Mouse (Mus musculus): Measurements from ENCODE around the gene Sdhaf1. TPM values are rescaled to one million over a fixed set of nuclear protein-coding genes. Genes with fewer than 3 reads are reported as not detected.
A peak's percentile ranks its signal among the peaks of the same experiment; 100 is the strongest.

The Sdhaf1 gene
- polyA plus RNA-seq, 1 experiment, result 10.1 TPM

DNA sequence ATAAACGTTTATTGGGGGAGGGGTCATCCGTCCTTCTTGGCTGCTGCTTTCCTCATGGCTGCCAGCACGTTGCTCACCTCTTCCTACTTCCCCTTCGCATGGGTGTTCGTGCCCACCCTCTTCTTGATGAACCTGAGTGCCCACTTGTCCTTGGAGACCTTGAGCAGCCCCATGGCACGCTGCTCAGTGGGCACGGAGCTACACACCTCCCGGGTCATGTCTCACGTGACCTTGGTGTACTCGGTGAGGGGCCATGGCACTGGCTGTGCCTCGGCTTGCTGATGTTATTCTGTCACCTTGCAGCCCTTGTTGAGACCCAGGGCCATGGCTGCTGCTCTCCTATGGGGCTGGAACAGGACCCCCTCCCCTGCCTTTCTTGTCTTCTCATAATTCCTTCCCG, 13.6 kb downstream of the Sdhaf1 start:
- H3K27ac ChIP-seq (ENCODE audit: control insufficient read depth, insufficient read depth, low read depth, low read length, poor library complexity), result no peak overlapping the region
- TF ChIP-seq POLR2A (IDR thresholded peaks at IDR 0.05; ENCODE audit: borderline replicate concordance, control insufficient read depth, low read depth, low read length) (no peak), CTCF (IDR thresholded peaks at IDR 0.05; ENCODE audit: control insufficient read depth, insufficient read depth, low read length) (no peak)
- whole genome bisulfite sequencing, result 77% methylated on average over 12 of the region's 12 CpGs

GRCm38 (mm10) chr7:30309395-30310129, 14.1 kb downstream of the Sdhaf1 start:
- Histone ChIP-seq H3K4me3 (replicated peaks; ENCODE audit: control insufficient read depth, low read depth, low read length) (no peak overlapping the region), H3K27ac (ENCODE audit: control insufficient read depth, insufficient read depth, low read depth, low read length, poor library complexity) (no peak overlapping the region), H3K4me1 (ENCODE audit: control insufficient read depth, insufficient read depth, low read length) (no peaks in the 10 kb centered on the region; the same call in 1 of the 2 replicates)
- WGBS, result 57% methylated on average over 15 of the region's 15 CpGs
- TF ChIP-seq POLR2A (IDR thresholded peaks at IDR 0.05; ENCODE audit: borderline replicate concordance, control insufficient read depth, low read depth, low read length), result no peak
- no peak for TF ChIP-seq CTCF (IDR thresholded peaks at IDR 0.05; ENCODE audit: control insufficient read depth, insufficient read depth, low read length)

More for the DNA sequence above, 13.6 kb downstream of the Sdhaf1 start:
- Histone ChIP-seq H3K4me3 (replicated peaks; ENCODE audit: control insufficient read depth, low read depth, low read length) (no peak overlapping the region), H3K4me1 (ENCODE audit: control insufficient read depth, insufficient read depth, low read length) (no peaks in the 10 kb centered on the region; the same call in 1 of the 2 replicates)

GRCm38 (mm10) chr7:30308076-30309005, 15.4 kb downstream of the Sdhaf1 start, which contains the start of gene Alkbh6:
Alkbh6 (plus strand) TSS chr7:30308717.
- no peak within 1 kb of the TSS for H3K27ac ChIP-seq (ENCODE audit: control insufficient read depth, insufficient read depth, low read depth, low read length, poor library complexity)
- TF ChIP-seq POLR2A (IDR thresholded peaks at IDR 0.05; ENCODE audit: borderline replicate concordance, control insufficient read depth, low read depth, low read length) (peak; percentile 63), CTCF (IDR thresholded peaks at IDR 0.05; ENCODE audit: control insufficient read depth, insufficient read depth, low read length) (0 out of 2 replicates have a peak, but pooled peaks have one; percentile 1)
- no peaks in the 10 kb centered on the region; the same call in 1 of the 2 replicates for H3K4me1 ChIP-seq (ENCODE audit: control insufficient read depth, insufficient read depth, low read length)
- WGBS, result 6% methylated on average over 27 of the region's 27 CpGs
- H3K4me3 ChIP-seq (replicated peaks; ENCODE audit: control insufficient read depth, low read depth, low read length), result peak within 1 kb of the TSS; percentile 68

GRCm38 (mm10) chr7:30306083-30306779, 17.5 kb downstream of the Sdhaf1 start:
- H3K4me3 ChIP-seq (replicated peaks; ENCODE audit: control insufficient read depth, low read depth, low read length), result no peak overlapping the region
- no peak overlapping the region for H3K27ac ChIP-seq (ENCODE audit: control insufficient read depth, insufficient read depth, low read depth, low read length, poor library complexity)
- WGBS, result 85% methylated on average over 16 of the region's 16 CpGs
- TF ChIP-seq CTCF (IDR thresholded peaks at IDR 0.05; ENCODE audit: control insufficient read depth, insufficient read depth, low read length), result peak; percentile 24
- TF ChIP-seq POLR2A (IDR thresholded peaks at IDR 0.05; ENCODE audit: borderline replicate concordance, control insufficient read depth, low read depth, low read length), result no peak
- no peaks in the 10 kb centered on the region; the same call in 1 of the 2 replicates for H3K4me1 ChIP-seq (ENCODE audit: control insufficient read depth, insufficient read depth, low read length)

- TF ChIP-seq CTCF (IDR thresholded peaks at IDR 0.05; ENCODE audit: control insufficient read depth, insufficient read depth, low read length) (peak; percentile 69), POLR2A (IDR thresholded peaks at IDR 0.05; ENCODE audit: borderline replicate concordance, control insufficient read depth, low read depth, low read length) (no peak)
- no peak overlapping the region for H3K27ac ChIP-seq (ENCODE audit: control insufficient read depth, insufficient read depth, low read depth, low read length, poor library complexity)
- H3K4me1 ChIP-seq (ENCODE audit: control insufficient read depth, insufficient read depth, low read length), result no peaks in the 10 kb centered on the region
- 62% methylated on average over 3 of the region's 3 CpGs for WGBS
- H3K4me3 ChIP-seq (replicated peaks; ENCODE audit: control insufficient read depth, low read depth, low read length), result no peak overlapping the region
Observed at GRCm38 (mm10) chr7:30300914-30301313, 22.8 kb downstream of the Sdhaf1 start.

DNA sequence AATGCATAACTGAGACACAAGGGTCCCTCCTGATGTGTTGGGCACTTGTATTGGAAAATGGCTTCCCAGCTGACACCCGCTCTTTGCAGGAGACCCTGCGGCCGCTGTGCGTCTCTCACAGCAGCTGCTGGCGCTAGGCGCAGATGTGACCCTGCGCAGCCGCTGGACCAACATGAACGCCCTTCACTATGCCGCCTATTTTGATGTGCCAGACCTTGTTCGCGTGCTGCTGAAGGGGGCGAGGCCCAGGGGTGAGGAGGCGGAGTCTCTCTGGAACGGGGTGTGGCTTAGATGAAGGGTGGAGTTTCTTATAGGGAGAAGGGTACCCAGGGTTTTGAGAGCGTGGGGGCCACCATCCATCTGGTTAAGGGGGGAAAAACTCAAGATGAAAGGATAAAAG, 26.4 kb downstream of the Sdhaf1 start:
- H3K4me3 ChIP-seq (replicated peaks; ENCODE audit: control insufficient read depth, low read depth, low read length), result no peak overlapping the region
- WGBS, result 87% methylated on average over 16 of the region's 16 CpGs
- no peak for TF ChIP-seq POLR2A (IDR thresholded peaks at IDR 0.05; ENCODE audit: borderline replicate concordance, control insufficient read depth, low read depth, low read length)
- TF ChIP-seq CTCF (IDR thresholded peaks at IDR 0.05; ENCODE audit: control insufficient read depth, insufficient read depth, low read length), result no peak
- H3K4me1 ChIP-seq (ENCODE audit: control insufficient read depth, insufficient read depth, low read length), result no peaks in the 10 kb centered on the region
- H3K27ac ChIP-seq (ENCODE audit: control insufficient read depth, insufficient read depth, low read depth, low read length, poor library complexity), result no peak overlapping the region

DNA sequence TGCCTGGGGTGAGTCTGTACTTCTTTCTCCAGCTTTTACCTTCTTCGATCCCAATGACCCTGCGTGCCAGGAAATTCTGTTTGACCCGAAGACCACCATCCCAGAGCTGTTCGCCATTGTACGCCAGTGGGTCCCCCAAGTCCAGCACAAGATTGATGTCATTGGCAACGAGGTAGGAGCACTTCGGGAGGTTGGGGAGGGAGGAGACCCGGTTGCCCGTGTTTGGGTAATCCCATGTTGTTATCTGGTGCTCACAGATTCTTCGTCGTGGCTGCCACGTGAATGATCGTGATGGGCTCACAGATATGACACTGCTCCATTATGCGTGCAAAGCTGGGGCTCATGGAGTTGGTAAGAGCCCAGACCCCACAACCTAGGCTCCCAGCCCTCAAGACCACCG, 26.9 kb downstream of the Sdhaf1 start:
- TF ChIP-seq POLR2A (IDR thresholded peaks at IDR 0.05; ENCODE audit: borderline replicate concordance, control insufficient read depth, low read depth, low read length) (no peak), CTCF (IDR thresholded peaks at IDR 0.05; ENCODE audit: control insufficient read depth, insufficient read depth, low read length) (no peak)
- Histone ChIP-seq H3K27ac (ENCODE audit: control insufficient read depth, insufficient read depth, low read depth, low read length, poor library complexity) (no peak overlapping the region), H3K4me1 (ENCODE audit: control insufficient read depth, insufficient read depth, low read length) (no peaks in the 10 kb centered on the region), H3K4me3 (replicated peaks; ENCODE audit: control insufficient read depth, low read depth, low read length) (no peak overlapping the region)
- 80% methylated on average over 15 of the region's 15 CpGs for WGBS
